Mouse (Mus musculus): Measurements from ENCODE around the gene Ncapd3. TPM values are rescaled to one million over a fixed set of nuclear protein-coding genes. Genes with fewer than 3 reads are reported as not detected.

The Ncapd3 gene
- 27.8 TPM in 2 replicates for polyA plus RNA-seq (2016; fragmentation: Nextera tagmentation; extraction: Ambion mirVana)

- Histone ChIP-seq H3K27me3 (no peaks in the 10 kb centered on the region), H3K4me1 (peaks cover 46% of the 10 kb centered on the region), H3K9ac (peak within 1 kb of the TSS; percentile 91), H3K4me2 (replicated peaks) (peak within 1 kb of the TSS; percentile 65), H3K9me3 (replicated peaks) (no peaks in the 10 kb centered on the region), H3K36me3 (0 out of 2 replicates have a peak, but pooled peaks cover 6% of the 10 kb centered on the region), H3K27ac (peak within 1 kb of the TSS; percentile 95), H3K4me3 (peak within 1 kb of the TSS; percentile 99)
- peak; percentile 95 for ATAC-seq (ENCODE audit: low FRiP score)
- under 1% methylated on average over 64 of the region's 80 CpGs for WGBS
These were observed at the start of gene Ncapd3, which contains the start of gene Vps26b for GRCm38 (mm10) chr9:27029828-27030762. Ncapd3 (plus strand) TSS chr9:27030175. Vps26b (minus strand) TSS chr9:27030065.

GRCm38 (mm10) chr9:26985090-26985613 is 44.8 kb upstream of the Ncapd3 start:
- Histone ChIP-seq H3K27me3 (no peaks in the 10 kb centered on the region), H3K9ac (no peak overlapping the region), H3K4me3 (no peak overlapping the region), H3K36me3 (peaks cover 41% of the 10 kb centered on the region), H3K4me2 (replicated peaks) (no peak overlapping the region), H3K9me3 (replicated peaks) (no peaks in the 10 kb centered on the region), H3K27ac (no peak overlapping the region), H3K4me1 (no peaks in the 10 kb centered on the region)
- ATAC-seq (ENCODE audit: low FRiP score) = no peak
- WGBS = 97% methylated on average over 2 of the region's 2 CpGs

- Histone ChIP-seq H3K27ac (no peak overlapping the region), H3K4me1 (no peaks in the 10 kb centered on the region), H3K9me3 (replicated peaks) (no peaks in the 10 kb centered on the region), H3K4me2 (replicated peaks) (no peak overlapping the region), H3K9ac (no peak overlapping the region), H3K36me3 (peaks cover 47% of the 10 kb centered on the region), H3K4me3 (no peak overlapping the region), H3K27me3 (no peaks in the 10 kb centered on the region)
- ATAC-seq (ENCODE audit: low FRiP score) = no peak
- WGBS = 98% methylated on average over 6 of the region's 6 CpGs
These were observed 44.2 kb upstream of the Ncapd3 start for GRCm38 (mm10) chr9:26985668-26986277.

GRCm38 (mm10) chr9:26990181-26990580 is 39.8 kb upstream of the Ncapd3 start:
- Histone ChIP-seq H3K36me3 (peaks cover 57% of the 10 kb centered on the region), H3K4me3 (no peak overlapping the region), H3K27ac (no peak overlapping the region), H3K27me3 (no peaks in the 10 kb centered on the region), H3K9me3 (replicated peaks) (no peaks in the 10 kb centered on the region), H3K9ac (no peak overlapping the region), H3K4me1 (no peaks in the 10 kb centered on the region), H3K4me2 (replicated peaks) (no peak overlapping the region)
- no peak for ATAC-seq (ENCODE audit: low FRiP score)
- WGBS = 94% methylated on average over 4 of the region's 4 CpGs

GRCm38 (mm10) chr9:26993118-26993517 is 36.9 kb upstream of the Ncapd3 start:
- 97% methylated on average over 10 of the region's 10 CpGs for WGBS
- Histone ChIP-seq H3K4me1 (peaks cover 3% of the 10 kb centered on the region; the same call in 1 of the 2 replicates), H3K27me3 (no peaks in the 10 kb centered on the region), H3K9ac (no peak overlapping the region), H3K27ac (no peak overlapping the region), H3K36me3 (peaks cover 40% of the 10 kb centered on the region), H3K9me3 (replicated peaks) (no peaks in the 10 kb centered on the region), H3K4me2 (replicated peaks) (no peak overlapping the region), H3K4me3 (no peak overlapping the region)
- ATAC-seq (ENCODE audit: low FRiP score) = no peak

GRCm38 (mm10) chr9:26993900-26994299 is 36.1 kb upstream of the Ncapd3 start:
- no peak for ATAC-seq (ENCODE audit: low FRiP score)

GRCm38 (mm10) chr9:26997062-26997461 is 32.9 kb upstream of the Ncapd3 start:
- H3K27ac ChIP-seq = no peak overlapping the region
- no peak overlapping the region for H3K9ac ChIP-seq
- no peak overlapping the region for H3K4me2 ChIP-seq (replicated peaks)
- H3K9me3 ChIP-seq (replicated peaks) = no peaks in the 10 kb centered on the region
- peaks cover under 1% of the 10 kb centered on the region; the same call in 1 of the 2 replicates for H3K36me3 ChIP-seq
- no peak overlapping the region for H3K4me3 ChIP-seq
- 93% methylated on average over 3 of the region's 3 CpGs for WGBS
- H3K4me1 ChIP-seq = peaks cover 20% of the 10 kb centered on the region
- no peaks in the 10 kb centered on the region for H3K27me3 ChIP-seq
- no peak for ATAC-seq (ENCODE audit: low FRiP score)

More at GRCm38 (mm10) chr9:26993900-26994299, 36.1 kb upstream of the Ncapd3 start:
- WGBS = 77% methylated on average over 3 of the region's 3 CpGs
- H3K36me3 ChIP-seq = peaks cover 32% of the 10 kb centered on the region
- no peak overlapping the region for H3K9ac ChIP-seq
- no peaks in the 10 kb centered on the region for H3K27me3 ChIP-seq
- H3K4me1 ChIP-seq = peaks cover 5% of the 10 kb centered on the region; the same call in 1 of the 2 replicates
- no peak overlapping the region for H3K27ac ChIP-seq
- no peak overlapping the region for H3K4me2 ChIP-seq (replicated peaks)
- no peak overlapping the region for H3K4me3 ChIP-seq
- no peaks in the 10 kb centered on the region for H3K9me3 ChIP-seq (replicated peaks)

- no peaks in the 10 kb centered on the region for H3K27me3 ChIP-seq
- H3K4me1 ChIP-seq = peaks cover 20% of the 10 kb centered on the region
- ATAC-seq (ENCODE audit: low FRiP score) = no peak
- H3K36me3 ChIP-seq = no peaks in the 10 kb centered on the region
- H3K4me3 ChIP-seq = no peak overlapping the region
- no peak overlapping the region for H3K27ac ChIP-seq
- 87% methylated on average over 2 of the region's 2 CpGs for WGBS
- no peaks in the 10 kb centered on the region for H3K9me3 ChIP-seq (replicated peaks)
- no peak overlapping the region for H3K9ac ChIP-seq
- no peak overlapping the region for H3K4me2 ChIP-seq (replicated peaks)
These were observed 32.5 kb upstream of the Ncapd3 start for GRCm38 (mm10) chr9:26997501-26997900.

- ATAC-seq (ENCODE audit: low FRiP score) = peak; percentile 76
- H3K27ac ChIP-seq = peak overlapping the region; percentile 64
These were observed 31.1 kb upstream of the Ncapd3 start for GRCm38 (mm10) chr9:26998669-26999460.

GRCm38 (mm10) chr9:26999461-27000395 is 30.2 kb upstream of the Ncapd3 start, which contains the start of the genes Acad8 and Thyn1:
Acad8 (minus strand) TSS chr9:26999566.
Thyn1 (plus strand) TSS chr9:26999710.
- Histone ChIP-seq H3K9me3 (replicated peaks) (no peaks in the 10 kb centered on the region), H3K27ac (peak within 1 kb of the TSS; percentile 64), H3K4me3 (peak within 1 kb of the TSS; percentile 54), H3K4me1 (peaks cover 20% of the 10 kb centered on the region), H3K27me3 (no peaks in the 10 kb centered on the region), H3K36me3 (peaks cover 18% of the 10 kb centered on the region), H3K9ac (peak within 1 kb of the TSS; percentile 80), H3K4me2 (replicated peaks) (peak within 1 kb of the TSS; percentile 68)
- under 1% methylated on average over 35 of the region's 35 CpGs for whole genome bisulfite sequencing
- ATAC-seq (ENCODE audit: low FRiP score) = peak; percentile 100

More at GRCm38 (mm10) chr9:26998669-26999460, 31.1 kb upstream of the Ncapd3 start:
- H3K9me3 ChIP-seq (replicated peaks) = no peaks in the 10 kb centered on the region
- no peaks in the 10 kb centered on the region for H3K27me3 ChIP-seq
- 5% methylated on average over 29 of the region's 29 CpGs for WGBS
- peak overlapping the region; percentile 68 for H3K4me2 ChIP-seq (replicated peaks)
- peaks cover 10% of the 10 kb centered on the region; the same call in 1 of the 2 replicates for H3K36me3 ChIP-seq
- peak overlapping the region; percentile 54 for H3K4me3 ChIP-seq
- H3K4me1 ChIP-seq = peaks cover 20% of the 10 kb centered on the region
- peak overlapping the region; percentile 80 for H3K9ac ChIP-seq

- Histone ChIP-seq H3K27me3 (no peaks in the 10 kb centered on the region), H3K4me2 (replicated peaks) (no peak overlapping the region), H3K4me3 (no peak overlapping the region), H3K36me3 (peaks cover 69% of the 10 kb centered on the region), H3K9me3 (replicated peaks) (no peaks in the 10 kb centered on the region), H3K9ac (no peak overlapping the region), H3K4me1 (peaks cover 12% of the 10 kb centered on the region), H3K27ac (no peak overlapping the region)
- 88% methylated on average over 3 of the region's 3 CpGs for WGBS
- no peak for ATAC-seq (ENCODE audit: low FRiP score)
These were observed 24.7 kb upstream of the Ncapd3 start for GRCm38 (mm10) chr9:27005231-27005630.

Measured in hindbrain, embryonic 12.5 days (tissue).